Mouse (Mus musculus): ENCODE results near the gene Igsf23.
A peak's percentile ranks its signal among the peaks of the same experiment; 100 is the strongest.
"Not testable (repeated sequence)": the region's sequence is repeated elsewhere in the genome, so short reads cannot be mapped to it uniquely, and the experiment has no call there.

The Igsf23 gene

DNA sequence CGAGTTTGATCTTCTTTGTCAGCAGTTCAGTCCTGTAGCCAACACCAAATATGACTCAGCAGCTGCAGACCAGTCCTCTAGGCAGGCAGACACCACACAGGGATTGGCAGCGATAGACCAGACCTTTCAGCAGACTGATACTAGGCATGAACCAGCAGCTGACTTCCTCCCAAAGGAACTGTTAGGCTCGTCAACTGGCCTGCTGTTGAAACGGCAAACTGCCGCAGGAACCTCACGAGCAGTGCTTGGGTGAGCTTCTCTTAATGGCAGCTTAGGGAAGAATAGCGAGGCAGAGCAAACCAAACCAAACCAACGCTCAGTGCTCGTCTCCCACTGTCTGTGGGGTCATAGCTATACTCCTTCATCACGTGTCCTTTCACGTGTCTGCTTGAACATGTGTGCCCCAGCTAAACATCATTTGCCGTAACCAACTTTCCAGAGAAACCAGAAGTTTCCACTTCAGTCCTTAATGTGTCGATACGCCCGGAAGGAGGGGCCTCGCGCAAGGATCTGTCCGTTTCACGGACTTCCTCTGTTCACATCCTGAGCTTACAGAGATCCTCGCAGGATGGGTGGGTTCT lies 15.3 kb downstream of the Igsf23 start:
- peak; percentile 77 for DNase-seq

GRCm38 (mm10) chr7:19932877-19933809 lies 17.4 kb downstream of the Igsf23 start:
- DNase-seq = peak; percentile 86

GRCm38 (mm10) chr7:19932133-19932876 lies 18.3 kb downstream of the Igsf23 start:
- peak; percentile 95 for DNase-seq

- not testable (repeated sequence) for DNase-seq
Measured at GRCm38 (mm10) chr7:19930481-19930880, 20.1 kb downstream of the Igsf23 start.

DNA sequence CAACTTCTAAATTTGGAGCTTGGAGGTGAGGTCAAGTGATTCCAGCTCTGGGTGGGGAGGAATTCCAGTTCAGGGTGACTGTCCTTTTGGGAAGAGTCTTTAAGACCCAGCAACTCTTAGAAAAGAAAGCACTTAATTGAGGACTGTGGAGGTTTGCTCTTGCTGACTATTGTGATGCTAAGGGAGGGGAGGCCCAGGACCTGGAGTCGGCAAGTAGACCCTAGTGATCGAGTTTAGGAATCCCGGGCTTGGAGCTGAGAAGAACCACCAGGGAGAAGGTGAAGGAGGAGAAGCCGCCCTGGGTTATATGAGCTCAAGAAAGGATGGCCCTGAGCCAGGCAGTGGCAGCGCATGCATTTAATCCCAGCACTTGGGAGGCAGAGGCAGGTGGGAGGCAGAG lies 22.1 kb downstream of the Igsf23 start:
- no peak for DNase-seq

- DNase-seq = no peak
Measured at GRCm38 (mm10) chr7:19926849-19927480, 23.6 kb downstream of the Igsf23 start.

DNA sequence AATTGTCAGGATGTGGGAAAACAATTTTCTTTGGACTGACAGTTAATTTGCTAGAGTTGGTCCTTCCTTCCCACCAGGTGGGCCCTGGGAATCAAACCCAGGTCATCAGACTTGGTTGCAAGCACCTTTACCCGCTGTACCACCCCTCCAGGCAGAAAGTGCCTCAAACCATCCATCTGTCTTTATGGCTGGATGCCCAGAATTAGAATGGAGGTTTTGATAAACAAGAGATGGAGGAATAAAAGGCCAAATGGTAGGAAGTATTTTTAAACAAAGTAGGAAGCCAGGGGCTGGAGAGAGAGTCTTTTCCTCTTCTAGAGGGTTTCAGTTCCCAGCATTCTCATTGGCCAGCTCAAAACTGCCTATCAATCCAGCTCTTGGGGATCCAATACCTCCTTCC lies 25.2 kb downstream of the Igsf23 start:
- no peak for DNase-seq

- DNase-seq = peak; percentile 75
Measured at GRCm38 (mm10) chr7:19923797-19924196, 26.8 kb downstream of the Igsf23 start.

- DNase-seq = peak; percentile 69
Measured at GRCm38 (mm10) chr7:19923354-19923753, 27.2 kb downstream of the Igsf23 start.

- DNase-seq = peak; percentile 83
Measured at GRCm38 (mm10) chr7:19920506-19921261, 29.9 kb downstream of the Igsf23 start, which contains the start of gene Pvr. Gene Pvr (minus strand): TSS chr7:19921160.

DNA sequence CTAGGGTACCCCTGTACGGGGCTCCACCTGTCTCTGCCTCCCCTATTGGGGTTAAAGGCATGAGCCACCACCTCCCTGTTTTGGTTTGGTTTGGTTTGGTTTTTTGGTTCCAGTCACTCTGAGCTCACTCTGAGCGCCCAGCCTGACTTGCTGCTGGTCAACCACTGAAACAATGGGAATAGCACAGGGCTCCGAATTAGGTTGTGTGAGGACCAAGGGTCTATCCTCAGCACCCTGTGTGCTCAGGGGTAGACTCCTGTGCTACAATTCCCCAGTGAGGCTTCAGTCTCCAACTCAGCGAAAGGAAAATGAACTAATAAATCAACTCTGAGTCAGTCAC lies 30.4 kb downstream of the Igsf23 start:
- peak; percentile 34 for DNase-seq

GRCm38 (mm10) chr7:19914558-19914957 lies 36.0 kb downstream of the Igsf23 start:
- DNase-seq = peak; percentile 6

- DNase-seq = peak; percentile 81
Measured at GRCm38 (mm10) chr7:19911695-19912524, 38.6 kb downstream of the Igsf23 start.

DNA sequence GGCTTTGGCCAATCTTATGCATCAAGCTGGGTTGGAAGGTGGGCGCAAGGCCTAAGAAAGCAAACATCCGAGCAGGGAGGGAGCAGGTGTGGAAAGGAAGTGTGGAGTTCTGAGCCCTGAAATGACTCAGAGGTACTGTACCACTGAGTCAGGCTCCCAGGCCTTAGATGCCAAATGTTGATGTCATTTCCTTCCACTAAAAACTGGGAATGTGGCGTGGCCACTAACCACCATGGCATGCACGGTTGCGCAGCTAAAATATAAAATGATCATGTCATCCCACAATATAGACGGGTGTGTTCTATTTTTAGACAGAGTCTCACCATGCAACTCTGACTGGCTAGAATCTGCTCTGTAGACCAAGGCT lies 39.3 kb downstream of the Igsf23 start:
- DNase-seq = no peak

DNA sequence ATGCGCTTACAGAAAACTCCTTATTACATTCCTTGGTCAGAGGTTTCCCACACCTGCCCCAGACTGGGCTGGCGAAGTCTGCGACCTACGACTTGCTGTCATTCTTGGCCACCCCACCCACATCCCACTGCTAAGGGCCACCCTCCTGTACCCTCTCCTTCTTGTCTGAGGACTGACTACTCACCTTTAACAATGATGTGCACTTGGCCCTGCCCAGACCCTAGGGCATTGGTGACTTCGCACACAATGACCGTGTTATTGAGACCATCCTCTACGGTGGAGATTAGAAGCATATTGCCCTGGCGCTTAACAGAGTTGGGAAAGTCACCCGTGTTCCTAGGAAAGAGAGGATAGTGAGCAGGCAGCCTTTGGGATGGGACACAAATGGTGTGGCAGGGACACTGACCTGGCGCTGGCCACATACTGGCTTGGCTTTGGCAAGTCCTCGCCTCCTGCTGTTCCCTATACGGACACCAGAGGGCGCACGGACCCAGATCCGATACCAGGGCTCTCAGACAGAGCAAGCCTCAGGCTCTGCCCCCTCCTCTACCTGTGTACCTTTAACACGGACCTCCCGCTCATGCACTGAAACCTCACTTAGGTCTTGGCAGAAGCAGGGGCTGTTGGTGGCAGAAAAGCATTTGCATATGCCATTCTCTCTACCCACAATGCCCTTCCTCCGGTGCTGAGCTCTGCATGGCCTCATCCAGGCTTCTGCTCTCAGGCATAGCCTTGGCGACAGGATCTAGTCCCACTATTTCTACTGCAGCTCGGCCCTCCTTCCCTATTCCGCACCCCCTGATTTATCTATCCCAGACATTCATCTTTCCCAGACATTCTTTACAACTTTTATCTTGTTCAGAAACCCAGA lies 39.9 kb downstream of the Igsf23 start:
- DNase-seq = peak; percentile 90

- DNase-seq = peak; percentile 74
Measured at GRCm38 (mm10) chr7:19889881-19890280, 60.7 kb downstream of the Igsf23 start.

DNA sequence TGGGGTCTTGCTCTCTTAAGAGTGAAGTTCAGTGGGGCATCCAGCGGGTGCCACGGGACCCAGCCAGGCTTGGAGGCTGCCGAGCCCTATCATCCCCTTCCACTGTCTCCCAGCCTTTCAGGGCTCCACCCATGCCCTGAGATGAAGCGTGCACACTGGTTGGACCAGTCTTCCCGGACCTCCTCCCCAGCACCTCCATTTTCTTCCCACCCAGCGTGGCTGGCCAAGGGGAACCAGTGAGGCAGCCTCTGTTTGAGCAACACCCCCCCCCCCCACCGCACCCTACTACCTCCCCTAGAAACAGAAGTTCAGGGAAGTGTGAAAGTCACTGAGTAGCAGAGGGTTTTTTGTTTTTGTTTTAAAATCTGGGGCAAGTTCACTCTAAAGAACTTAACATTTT lies 62.7 kb downstream of the Igsf23 start, which contains the start of gene Ceacam19:
TSS of gene Ceacam19 (minus strand) at position 117 of the 400 bp plus-strand sequence.
- no peak for DNase-seq
